Mouse (Mus musculus) stomach, adult 2 months (tissue): ENCODE results near the gene Clk1. TPM values are rescaled to one million over a fixed set of nuclear protein-coding genes. Genes with fewer than 3 reads are reported as not detected.

ENCODE experiments used
- polyA plus RNA-seq: library from polyadenylated mRNA; depleted of rRNA; stranded (reverse); fragments of >200 nt; gene quantifications from 2 replicates; pipeline ENCODE4 v1.2.3, GENCODE M21; 2012; rRNA removed

Clk1 gene
- polyA plus RNA-seq, result 2.4 and 3.5 TPM in 2 replicates

GRCm38 (mm10) chr1:58423371-58424248 is at the start of gene Clk1:
Gene Clk1 (minus strand): TSS chr1:58424066.

GRCm38 (mm10) chr1:58445143-58445722 is 21.4 kb upstream of the Clk1 start, which contains the start of the genes Nif3l1 and Ppil3:
Gene Nif3l1 (plus strand): TSS chr1:58445151.
Gene Ppil3 (minus strand): TSS chr1:58445486.

GRCm38 (mm10) chr1:58392652-58393283 is 31.1 kb downstream of the Clk1 start, which contains the start of gene Bzw1:
Gene Bzw1 (plus strand): TSS chr1:58392898.

Other genes starting within 250 kb of the Clk1 start
- gene Aox4, start 213.7 kb downstream of the Clk1 start, polyA plus RNA-seq, result 2.2 and 3.6 TPM in 2 replicates
- not detected in 2 replicates for gene Aox2, start 145.7 kb downstream of the Clk1 start, polyA plus RNA-seq
- 2.5 and 4.4 TPM in 2 replicates for gene Bzw1, start 31.2 kb downstream of the Clk1 start, polyA plus RNA-seq
- gene Nif3l1, start 21.1 kb upstream of the Clk1 start, polyA plus RNA-seq, result 5.6 and 6.2 TPM in 2 replicates
- gene Ppil3, start 21.4 kb upstream of the Clk1 start, polyA plus RNA-seq, result 2.6 and 6.1 TPM in 2 replicates
- 1.4 and 2.1 TPM in 2 replicates for gene Orc2, start 81.0 kb upstream of the Clk1 start, polyA plus RNA-seq
- gene Fam126b, start 162.3 kb upstream of the Clk1 start, polyA plus RNA-seq, result 0.10 and 0.12 TPM in 2 replicates
- gene Ndufb3, start 162.3 kb upstream of the Clk1 start, polyA plus RNA-seq, result 4.3 and 5.1 TPM in 2 replicates